Mouse (Mus musculus) midbrain, embryonic 10.5 days (tissue): ENCODE results near the gene Fbxl12. TPM values are rescaled to one million over a fixed set of nuclear protein-coding genes. Genes with fewer than 3 reads are reported as not detected.
"Not testable (repeated sequence)": the region's sequence is repeated elsewhere in the genome, so short reads cannot be mapped to it uniquely, and the experiment has no call there.

Source experiments
- DNase-seq: peaks from one replicate; pipeline ENCODE4 v3.0.0-alpha.2; 2017; ENCODE audit warnings: low spot score
- H3K27ac ChIP-seq: fragments of 300-500 bp; sonication (generic); replicated peaks from 2 replicates; pipeline ENCODE4 v1.5.1; 2016; ENCODE audit warnings: mild to moderate bottlenecking
- H3K27me3 ChIP-seq: fragments of 300-500 bp; sonication (generic); 2 replicates; pipeline ENCODE4 v1.6.1; 2016; ENCODE audit warnings: low read depth, mild to moderate bottlenecking; ENCODE audit not compliant: poor library complexity, severe bottlenecking
- H3K36me3 ChIP-seq: fragments of 300-500 bp; sonication (generic); 2 replicates; pipeline ENCODE4 v1.6.1; 2016; ENCODE audit warnings: mild to moderate bottlenecking, moderate library complexity
- H3K4me1 ChIP-seq: fragments of 300-500 bp; sonication (generic); 2 replicates; pipeline ENCODE4 v1.6.1; 2016
- H3K4me3 ChIP-seq: fragments of 300-500 bp; sonication (generic); 2 replicates; pipeline ENCODE4 v1.5.1; 2016; ENCODE audit warnings: mild to moderate bottlenecking, moderate library complexity
- H3K9me3 ChIP-seq: fragments of 300-500 bp; sonication (generic); replicated peaks from 2 replicates; pipeline ENCODE4 v1.6.1; 2016; ENCODE audit warnings: mild to moderate bottlenecking
- WGBS: fragments of 180-500 bp; shearing (Covaris S2); methylation state at CpG from one replicate; pipeline ENCODE4 v1.1.7; 2016; 5-methylcytosine and 5-hydroxymethylcytosine counted together
- polyA plus RNA-seq: library from polyadenylated mRNA; unstranded; fragments of >200 nt; fragmentation: Nextera tagmentation; extraction: Ambion mirVana; gene quantifications from 2 replicates; pipeline ENCODE4 v1.2.1, GENCODE M21; 2016

Fbxl12 gene
- polyA plus RNA-seq = 20.4 and 21.2 TPM in 2 replicates

GRCm38 (mm10) chr9:20644360-20645081 is at the start of gene Fbxl12:
TSS of gene Fbxl12 (minus strand) at chr9:20644767.
- no peaks in the 10 kb centered on the region for H3K9me3 ChIP-seq
- H3K4me3 ChIP-seq = peak within 1 kb of the TSS; percentile 85
- no peaks in the 10 kb centered on the region for H3K27me3 ChIP-seq
- peaks cover 36% of the 10 kb centered on the region for H3K4me1 ChIP-seq
- peak within 1 kb of the TSS; percentile 93 for H3K27ac ChIP-seq
- peak; percentile 85 for DNase-seq
- under 1% methylated on average over 43 of the region's 43 CpGs for WGBS
- peaks cover 36% of the 10 kb centered on the region for H3K36me3 ChIP-seq

GRCm38 (mm10) chr9:20692863-20693262 is 48.3 kb upstream of the Fbxl12 start:
- WGBS = 92% methylated on average over 3 of the region's 3 CpGs

GRCm38 (mm10) chr9:20690449-20690848 is 45.9 kb upstream of the Fbxl12 start:
- H3K4me3 ChIP-seq, H3K36me3 ChIP-seq, DNase-seq, H3K9me3 ChIP-seq: not testable (repeated sequence)
- H3K4me1 ChIP-seq = peaks cover 60% of the 10 kb centered on the region
- peak overlapping the region; percentile 77 for H3K27ac ChIP-seq
- 92% methylated on average over 2 of the region's 2 CpGs for WGBS
- H3K27me3 ChIP-seq = peaks cover 26% of the 10 kb centered on the region

More at GRCm38 (mm10) chr9:20692863-20693262, 48.3 kb upstream of the Fbxl12 start:
- H3K36me3 ChIP-seq = no peaks in the 10 kb centered on the region
- H3K4me1 ChIP-seq = peaks cover 82% of the 10 kb centered on the region
- H3K27ac ChIP-seq = no peak overlapping the region
- H3K4me3 ChIP-seq = no peak overlapping the region
- no peak for DNase-seq
- H3K27me3 ChIP-seq = peaks cover 32% of the 10 kb centered on the region
- no peaks in the 10 kb centered on the region for H3K9me3 ChIP-seq

GRCm38 (mm10) chr9:20689913-20690312 is 45.3 kb upstream of the Fbxl12 start:
- Histone ChIP-seq H3K4me1 (peaks cover 60% of the 10 kb centered on the region), H3K36me3 (no peaks in the 10 kb centered on the region), H3K27me3 (peaks cover 21% of the 10 kb centered on the region; the same call in 1 of the 2 replicates), H3K4me3 (no peak overlapping the region), H3K9me3 (no peaks in the 10 kb centered on the region), H3K27ac (peak overlapping the region; percentile 77)
- 3% methylated on average over 4 of the region's 4 CpGs for WGBS
- no peak for DNase-seq

- H3K4me3 ChIP-seq = no peak overlapping the region
- H3K9me3 ChIP-seq = no peaks in the 10 kb centered on the region
- H3K27me3 ChIP-seq = peaks cover 16% of the 10 kb centered on the region; the same call in 1 of the 2 replicates
- no peak for DNase-seq
- H3K36me3 ChIP-seq = no peaks in the 10 kb centered on the region
- peak overlapping the region; percentile 77 for H3K27ac ChIP-seq
- H3K4me1 ChIP-seq = peaks cover 55% of the 10 kb centered on the region
- WGBS = 80% methylated on average over 1 of the region's 1 CpGs
These were observed 44.8 kb upstream of the Fbxl12 start for GRCm38 (mm10) chr9:20689403-20689802.

- WGBS = 71% methylated on average over 16 of the region's 17 CpGs
- peaks cover 5% of the 10 kb centered on the region; the same call in 1 of the 2 replicates for H3K9me3 ChIP-seq
- H3K4me1 ChIP-seq = peaks cover 39% of the 10 kb centered on the region
- H3K36me3 ChIP-seq = no peaks in the 10 kb centered on the region
- no peak overlapping the region for H3K4me3 ChIP-seq
- no peaks in the 10 kb centered on the region for H3K27me3 ChIP-seq
- H3K27ac ChIP-seq = 0 out of 2 replicates have a peak overlapping the region, but pooled peaks have one; percentile 5
- DNase-seq = no peak
These were observed 40.7 kb upstream of the Fbxl12 start for GRCm38 (mm10) chr9:20685081-20685861.

- Histone ChIP-seq H3K9me3 (peaks cover 5% of the 10 kb centered on the region; the same call in 1 of the 2 replicates), H3K27me3 (no peaks in the 10 kb centered on the region), H3K4me3 (no peak overlapping the region), H3K36me3 (no peaks in the 10 kb centered on the region), H3K27ac (peak overlapping the region; percentile 42; the same call in 1 of the 2 replicates), H3K4me1 (peaks cover 29% of the 10 kb centered on the region)
- 54% methylated on average over 2 of the region's 2 CpGs for WGBS
- no peak for DNase-seq
These were observed 37.8 kb upstream of the Fbxl12 start for GRCm38 (mm10) chr9:20682389-20682722.

GRCm38 (mm10) chr9:20681546-20682388 is 37.2 kb upstream of the Fbxl12 start:
- no peak for DNase-seq
- Histone ChIP-seq H3K4me3 (no peak overlapping the region), H3K36me3 (no peaks in the 10 kb centered on the region), H3K27ac (0 out of 2 replicates have a peak overlapping the region, but pooled peaks have one; percentile 42), H3K4me1 (peaks cover 29% of the 10 kb centered on the region), H3K27me3 (no peaks in the 10 kb centered on the region), H3K9me3 (peaks cover 5% of the 10 kb centered on the region; the same call in 1 of the 2 replicates)
- 39% methylated on average over 7 of the region's 7 CpGs for WGBS

- 84% methylated on average over 9 of the region's 9 CpGs for WGBS
- no peak for DNase-seq
These were observed 35.9 kb upstream of the Fbxl12 start for GRCm38 (mm10) chr9:20680378-20680958.

GRCm38 (mm10) chr9:20677892-20678291 is 33.3 kb upstream of the Fbxl12 start:
- DNase-seq = no peak
- Histone ChIP-seq H3K27ac (no peak overlapping the region), H3K4me1 (peaks cover 24% of the 10 kb centered on the region), H3K27me3 (no peaks in the 10 kb centered on the region), H3K4me3 (no peak overlapping the region), H3K9me3 (peaks cover 5% of the 10 kb centered on the region; the same call in 1 of the 2 replicates), H3K36me3 (no peaks in the 10 kb centered on the region)
- 97% methylated on average over 12 of the region's 12 CpGs for WGBS

More at GRCm38 (mm10) chr9:20680378-20680958, 35.9 kb upstream of the Fbxl12 start:
- no peaks in the 10 kb centered on the region for H3K36me3 ChIP-seq
- peaks cover 5% of the 10 kb centered on the region; the same call in 1 of the 2 replicates for H3K9me3 ChIP-seq
- peaks cover 26% of the 10 kb centered on the region for H3K4me1 ChIP-seq
- H3K4me3 ChIP-seq = no peak overlapping the region
- no peak overlapping the region; the same call in 1 of the 2 replicates for H3K27ac ChIP-seq
- no peaks in the 10 kb centered on the region for H3K27me3 ChIP-seq

- 94% methylated on average over 16 of the region's 16 CpGs for WGBS
- Histone ChIP-seq H3K4me1 (0 out of 2 replicates have a peak, but pooled peaks cover 3% of the 10 kb centered on the region), H3K27ac (no peak overlapping the region), H3K9me3 (no peaks in the 10 kb centered on the region), H3K36me3 (no peaks in the 10 kb centered on the region), H3K4me3 (no peak overlapping the region), H3K27me3 (no peaks in the 10 kb centered on the region)
- no peak for DNase-seq
These were observed 27.5 kb upstream of the Fbxl12 start for GRCm38 (mm10) chr9:20672047-20672446.

- H3K4me3 ChIP-seq = no peak overlapping the region
- no peaks in the 10 kb centered on the region for H3K27me3 ChIP-seq
- peaks cover 26% of the 10 kb centered on the region for H3K36me3 ChIP-seq
- WGBS = 92% methylated on average over 22 of the region's 22 CpGs
- no peak overlapping the region for H3K27ac ChIP-seq
- no peaks in the 10 kb centered on the region for H3K9me3 ChIP-seq
- DNase-seq = no peak
- peaks cover 38% of the 10 kb centered on the region for H3K4me1 ChIP-seq
These were observed 23.5 kb upstream of the Fbxl12 start for GRCm38 (mm10) chr9:20668065-20668464.
